Mouse (Mus musculus): ENCODE results near the gene Slamf6.

Gene Slamf6

GRCm38 (mm10) chr1:171994918-171995715 lies 77.8 kb downstream of the Slamf6 start:
- no peak for DNase-seq (ENCODE audit: low spot score in 2 of 2)

GRCm38 (mm10) chr1:171996701-171997100 lies 79.4 kb downstream of the Slamf6 start:
- no peak for DNase-seq (ENCODE audit: low spot score in 2 of 2)

- DNase-seq (ENCODE audit: low spot score in 2 of 2) = no peak
These were observed 81.7 kb downstream of the Slamf6 start for GRCm38 (mm10) chr1:171998820-171999597.

- DNase-seq (ENCODE audit: low spot score in 2 of 2) = peak; percentile 52 to 60
These were observed 83.3 kb downstream of the Slamf6 start for GRCm38 (mm10) chr1:172000641-172001040.

GRCm38 (mm10) chr1:172001665-172002064 lies 84.3 kb downstream of the Slamf6 start:
- no peak for DNase-seq (ENCODE audit: low spot score in 2 of 2)

All from cerebellum, postnatal 4 days (tissue).